Mouse (Mus musculus): Measurements from ENCODE around the gene Hist1h2bf.
"Not testable (repeated sequence)": the region's sequence is repeated elsewhere in the genome, so short reads cannot be mapped to it uniquely, and the experiment has no call there.

Hist1h2bf gene

GRCm38 (mm10) chr13:23586099-23586939 lies 12.3 kb upstream of the Hist1h2bf start:
- DNase-seq: peak; percentile 62

- peak; percentile 96 for DNase-seq
Observed at GRCm38 (mm10) chr13:23585442-23586098, 11.6 kb upstream of the Hist1h2bf start.

- peak; percentile 80 for DNase-seq
Observed at GRCm38 (mm10) chr13:23585029-23585441, 11.0 kb upstream of the Hist1h2bf start.

GRCm38 (mm10) chr13:23584331-23584730 lies 10.3 kb upstream of the Hist1h2bf start:
- no peak for DNase-seq

GRCm38 (mm10) chr13:23583387-23584068 lies 9.5 kb upstream of the Hist1h2bf start:
- no peak for DNase-seq

GRCm38 (mm10) chr13:23582219-23583056 lies 8.4 kb upstream of the Hist1h2bf start:
- DNase-seq: no peak

GRCm38 (mm10) chr13:23581408-23582218 lies 7.6 kb upstream of the Hist1h2bf start, which contains the start of gene Hist1h4d:
Gene Hist1h4d, plus strand, starts transcription at chr13:23581598.
- DNase-seq: peak; percentile 99

- no peak for DNase-seq
Observed at GRCm38 (mm10) chr13:23577835-23578234, 3.8 kb upstream of the Hist1h2bf start.

GRCm38 (mm10) chr13:23576906-23577639 lies 3.1 kb upstream of the Hist1h2bf start:
- no peak for DNase-seq

GRCm38 (mm10) chr13:23576351-23576881 lies 2.4 kb upstream of the Hist1h2bf start:
- peak; percentile 27 for DNase-seq

- DNase-seq: peak; percentile 39
Observed at GRCm38 (mm10) chr13:23575864-23576313, 1.9 kb upstream of the Hist1h2bf start.

GRCm38 (mm10) chr13:23575271-23575851 lies 1.4 kb upstream of the Hist1h2bf start, which contains the start of gene Hist1h3d:
Gene Hist1h3d, plus strand, starts transcription at chr13:23575763.
- DNase-seq: peak; percentile 93

- peak; percentile 46 for DNase-seq
Observed at GRCm38 (mm10) chr13:23574546-23575170, 662 bp upstream of the Hist1h2bf start.

- DNase-seq: not testable (repeated sequence)
Observed at GRCm38 (mm10) chr13:23573034-23573897, 730 bp downstream of the Hist1h2bf start.

GRCm38 (mm10) chr13:23572218-23573033 lies 1.6 kb downstream of the Hist1h2bf start:
- no peak for DNase-seq

GRCm38 (mm10) chr13:23571504-23572217 lies 2.3 kb downstream of the Hist1h2bf start:
- DNase-seq: peak; percentile 64

- peak; percentile 97 for DNase-seq
Observed at GRCm38 (mm10) chr13:23571022-23571503, 2.9 kb downstream of the Hist1h2bf start, which contains the start of the genes Hist1h2ae and Hist1h2bg. Gene Hist1h2ae, minus strand, starts transcription at chr13:23571220. Gene Hist1h2bg, plus strand, starts transcription at chr13:23571396.
